Mouse (Mus musculus) cerebellum, adult 2 months (tissue): ENCODE results near the gene Lrrfip2. TPM values are rescaled to one million over a fixed set of nuclear protein-coding genes. Genes with fewer than 3 reads are reported as not detected.

Experiments used
- DNase-seq, 2 experiments: peaks; one replicate each; pipeline ENCODE4 v3.0.0; 2021
- H3K27ac ChIP-seq: fragments of 200-500 bp; 2 replicates; pipeline ENCODE4 v1.5.1; 2012; ENCODE audit warnings: low read length, control low read depth, inconsistent platforms; ENCODE audit not compliant: insufficient read depth
- H3K27me3 ChIP-seq: fragments of 200-500 bp; 2 replicates; pipeline ENCODE4 v1.6.1; 2012; ENCODE audit warnings: inconsistent platforms, mild to moderate bottlenecking, low read length, moderate library complexity; ENCODE audit not compliant: control insufficient read depth, insufficient read depth
- H3K4me1 ChIP-seq: fragments of 200-500 bp; 2 replicates; pipeline ENCODE4 v1.6.1; 2011; ENCODE audit warnings: low read length; ENCODE audit not compliant: control insufficient read depth, insufficient read depth
- H3K4me3 ChIP-seq: fragments of 200-500 bp; replicated peaks from 2 replicates; pipeline ENCODE3; 2011; ENCODE audit warnings: mild to moderate bottlenecking, low read depth, low read length, control low read depth; ENCODE audit not compliant: insufficient read depth
- CTCF ChIP-seq: fragments of 200-500 bp; IDR thresholded peaks from 2 replicates; pipeline ENCODE4 v1.5.1; 2011; ENCODE audit warnings: low read depth, mild to moderate bottlenecking, control low read depth, low read length, moderate library complexity, borderline replicate concordance; ENCODE audit not compliant: insufficient read depth
- POLR2A ChIP-seq: fragments of 200-500 bp; IDR thresholded peaks from 2 replicates; pipeline ENCODE4 v1.6.1; 2011; ENCODE audit warnings: low read length, control low read depth, borderline replicate concordance; ENCODE audit not compliant: insufficient read depth
- WGBS: fragments of 180-500 bp; shearing (Covaris S2); methylation state at CpG from one replicate; pipeline ENCODE4 v1.1.7; 2018; 5-methylcytosine and 5-hydroxymethylcytosine counted together
- polyA plus RNA-seq: library from polyadenylated mRNA; depleted of rRNA; stranded (reverse); fragments of >200 nt; gene quantifications from 2 replicates; pipeline ENCODE4 v1.2.3, GENCODE M21; 2012

Gene Lrrfip2
- polyA plus RNA-seq, 1 experiment, result 62.8 TPM

GRCm38 (mm10) chr9:111122446-111122845 lies 5.1 kb downstream of the Lrrfip2 start:
- TF ChIP-seq CTCF (no peak), POLR2A (no peak)
- 32% methylated on average over 5 of the region's 5 CpGs for WGBS
- no peak overlapping the region for H3K4me3 ChIP-seq

GRCm38 (mm10) chr9:111123336-111123735 lies 5.9 kb downstream of the Lrrfip2 start:
- DNase-seq, result no peak
- WGBS, result 79% methylated on average over 2 of the region's 2 CpGs
- H3K27ac ChIP-seq, result no peak overlapping the region
- TF ChIP-seq CTCF (no peak), POLR2A (no peak)
- no peak overlapping the region for H3K4me3 ChIP-seq
- no peaks in the 10 kb centered on the region for H3K27me3 ChIP-seq
- peaks cover 3% of the 10 kb centered on the region; the same call in 1 of the 2 replicates for H3K4me1 ChIP-seq

More at GRCm38 (mm10) chr9:111122446-111122845, 5.1 kb downstream of the Lrrfip2 start:
- Histone ChIP-seq H3K27ac (no peak overlapping the region), H3K27me3 (no peaks in the 10 kb centered on the region), H3K4me1 (peaks cover 3% of the 10 kb centered on the region)
- no peak for DNase-seq

GRCm38 (mm10) chr9:111124440-111124839 lies 7.0 kb downstream of the Lrrfip2 start:
- TF ChIP-seq CTCF (no peak), POLR2A (no peak)
- Histone ChIP-seq H3K4me3 (no peak overlapping the region), H3K27ac (no peak overlapping the region), H3K4me1 (peaks cover 3% of the 10 kb centered on the region; the same call in 1 of the 2 replicates), H3K27me3 (no peaks in the 10 kb centered on the region)
- DNase-seq, result no peak
- 80% methylated on average over 4 of the region's 4 CpGs for WGBS

GRCm38 (mm10) chr9:111126735-111127134 lies 9.3 kb downstream of the Lrrfip2 start:
- TF ChIP-seq POLR2A, result no peak
- no peak for TF ChIP-seq CTCF
- no peaks in the 10 kb centered on the region for H3K27me3 ChIP-seq
- no peak for DNase-seq
- 85% methylated on average over 4 of the region's 4 CpGs for WGBS
- H3K4me1 ChIP-seq, result peaks cover 3% of the 10 kb centered on the region; the same call in 1 of the 2 replicates
- H3K4me3 ChIP-seq, result no peak overlapping the region
- no peak overlapping the region for H3K27ac ChIP-seq

GRCm38 (mm10) chr9:111127749-111128148 lies 10.4 kb downstream of the Lrrfip2 start:
- no peaks in the 10 kb centered on the region for H3K4me1 ChIP-seq
- no peak for DNase-seq
- H3K27me3 ChIP-seq, result no peaks in the 10 kb centered on the region
- TF ChIP-seq CTCF (no peak), POLR2A (no peak)
- H3K27ac ChIP-seq, result no peak overlapping the region
- H3K4me3 ChIP-seq, result no peak overlapping the region
- WGBS, result 87% methylated on average over 4 of the region's 4 CpGs

GRCm38 (mm10) chr9:111130126-111130525 lies 12.7 kb downstream of the Lrrfip2 start:
- H3K27ac ChIP-seq, result no peak overlapping the region
- H3K27me3 ChIP-seq, result no peaks in the 10 kb centered on the region
- 64% methylated on average over 2 of the region's 2 CpGs for WGBS
- no peak for DNase-seq
- H3K4me3 ChIP-seq, result no peak overlapping the region
- TF ChIP-seq CTCF, result no peak
- TF ChIP-seq POLR2A, result no peak
- H3K4me1 ChIP-seq, result no peaks in the 10 kb centered on the region

GRCm38 (mm10) chr9:111138161-111138560 lies 20.8 kb downstream of the Lrrfip2 start:
- no peaks in the 10 kb centered on the region for H3K27me3 ChIP-seq
- no peak for DNase-seq
- no peaks in the 10 kb centered on the region; the same call in 1 of the 2 replicates for H3K4me1 ChIP-seq
- no peak overlapping the region for H3K27ac ChIP-seq
- 96% methylated on average over 9 of the region's 9 CpGs for WGBS
- TF ChIP-seq POLR2A, result no peak
- no peak for TF ChIP-seq CTCF
- H3K4me3 ChIP-seq, result no peak overlapping the region

- TF ChIP-seq POLR2A, result no peak
- TF ChIP-seq CTCF, result no peak
- no peak overlapping the region for H3K4me3 ChIP-seq
- H3K27me3 ChIP-seq, result no peaks in the 10 kb centered on the region
- H3K27ac ChIP-seq, result no peak overlapping the region
- peaks cover 2% of the 10 kb centered on the region for H3K4me1 ChIP-seq
- DNase-seq, result peak; percentile 65 to 83
- WGBS, result 25% methylated on average over 6 of the region's 6 CpGs
These were observed 25.3 kb downstream of the Lrrfip2 start for GRCm38 (mm10) chr9:111142721-111143120.

- no peak overlapping the region for H3K4me3 ChIP-seq
- 95% methylated on average over 1 of the region's 1 CpGs for WGBS
These were observed 26.0 kb downstream of the Lrrfip2 start for GRCm38 (mm10) chr9:111143387-111143786.

More at GRCm38 (mm10) chr9:111143387-111143786, 26.0 kb downstream of the Lrrfip2 start:
- DNase-seq, result no peak
- TF ChIP-seq CTCF (no peak), POLR2A (no peak)
- peaks cover 2% of the 10 kb centered on the region for H3K4me1 ChIP-seq
- no peaks in the 10 kb centered on the region for H3K27me3 ChIP-seq
- H3K27ac ChIP-seq, result no peak overlapping the region
